Mouse (Mus musculus) thymus, adult 2 months (tissue): ENCODE measurements around the gene Ltbp1. TPM values are rescaled to one million over a fixed set of nuclear protein-coding genes. Genes with fewer than 3 reads are reported as not detected.

ENCODE experiments used
- DNase-seq: peaks from one replicate; pipeline ENCODE4 v3.0.0; 2021
- H3K27ac ChIP-seq: fragments of 200-500 bp; 2 replicates; pipeline ENCODE4 v1.5.1; 2012; ENCODE audit warnings: low read length, control low read depth; ENCODE audit not compliant: control insufficient read depth, insufficient read depth
- H3K27me3 ChIP-seq: fragments of 200-500 bp; 2 replicates; pipeline ENCODE4 v1.6.1; 2012; ENCODE audit warnings: mild to moderate bottlenecking, low read length, moderate library complexity, mixed read lengths; ENCODE audit not compliant: control insufficient read depth, insufficient read depth
- H3K36me3 ChIP-seq: fragments of 200-500 bp; 2 replicates; pipeline ENCODE4 v1.6.1; 2012; ENCODE audit warnings: mild to moderate bottlenecking, low read length, moderate library complexity; ENCODE audit not compliant: control insufficient read depth, insufficient read depth
- H3K4me1 ChIP-seq: fragments of 200-500 bp; replicated peaks from 2 replicates; pipeline ENCODE4 v1.6.1; 2012; ENCODE audit warnings: low read length; ENCODE audit not compliant: control insufficient read depth, insufficient read depth
- H3K4me3 ChIP-seq: fragments of 200-500 bp; 2 replicates; pipeline ENCODE4 v1.5.1; 2012; ENCODE audit warnings: mild to moderate bottlenecking, low read length, control low read depth, moderate library complexity; ENCODE audit not compliant: control insufficient read depth, insufficient read depth
- CTCF ChIP-seq: fragments of 200-500 bp; IDR thresholded peaks from 2 replicates; pipeline ENCODE4 v1.5.1; 2012; ENCODE audit warnings: mild to moderate bottlenecking, control low read depth, low read length, moderate library complexity, borderline replicate concordance; ENCODE audit not compliant: control insufficient read depth, poor library complexity, insufficient read depth; ENCODE audit errors: extremely low read depth
- POLR2A ChIP-seq: fragments of 200-500 bp; IDR thresholded peaks from 2 replicates; pipeline ENCODE4 v1.6.1; 2012; ENCODE audit warnings: mild to moderate bottlenecking, low read length, control low read depth, moderate library complexity; ENCODE audit not compliant: control insufficient read depth, poor library complexity, insufficient read depth; ENCODE audit errors: extremely low read depth
- WGBS: fragments of 180-500 bp; shearing (Covaris S2); methylation state at CpG from one replicate; pipeline ENCODE4 v1.1.7; 2018; 5-methylcytosine and 5-hydroxymethylcytosine counted together
- polyA plus RNA-seq: library from polyadenylated mRNA; depleted of rRNA; stranded (reverse); fragments of >200 nt; gene quantifications from 2 replicates; pipeline ENCODE4 v1.2.3, GENCODE M21; 2012

Ltbp1 gene
- polyA plus RNA-seq, 1 experiment = 4.0 TPM

GRCm38 (mm10) chr17:75252540-75252939 is 247.2 kb downstream of the Ltbp1 start:
- Histone ChIP-seq H3K27me3 (no peaks in the 10 kb centered on the region), H3K4me1 (no peaks in the 10 kb centered on the region), H3K27ac (no peak overlapping the region), H3K4me3 (no peak overlapping the region), H3K36me3 (no peaks in the 10 kb centered on the region)
- 91% methylated on average over 5 of the region's 5 CpGs for WGBS
- no peak for DNase-seq
- TF ChIP-seq CTCF (no peak), POLR2A (no peak)

- H3K4me3 ChIP-seq = no peak overlapping the region
- no peak overlapping the region for H3K27ac ChIP-seq
- 94% methylated on average over 6 of the region's 6 CpGs for WGBS
- no peak for TF ChIP-seq POLR2A
- TF ChIP-seq CTCF = no peak
- no peak for DNase-seq
- no peaks in the 10 kb centered on the region for H3K27me3 ChIP-seq
- H3K36me3 ChIP-seq = no peaks in the 10 kb centered on the region
- H3K4me1 ChIP-seq = no peaks in the 10 kb centered on the region
These were observed 249.5 kb downstream of the Ltbp1 start for GRCm38 (mm10) chr17:75254909-75255308.

- Histone ChIP-seq H3K4me1 (no peaks in the 10 kb centered on the region), H3K27ac (no peak overlapping the region), H3K27me3 (no peaks in the 10 kb centered on the region), H3K36me3 (no peaks in the 10 kb centered on the region), H3K4me3 (no peak overlapping the region)
- no peak for DNase-seq
- 36% methylated on average over 1 of the region's 1 CpGs for WGBS
- TF ChIP-seq POLR2A = no peak
- no peak for TF ChIP-seq CTCF
These were observed 250.6 kb downstream of the Ltbp1 start for GRCm38 (mm10) chr17:75255967-75256366.

GRCm38 (mm10) chr17:75258427-75258826 is 253.1 kb downstream of the Ltbp1 start:
- Histone ChIP-seq H3K4me3 (no peak overlapping the region), H3K36me3 (no peaks in the 10 kb centered on the region), H3K27ac (no peak overlapping the region), H3K4me1 (no peaks in the 10 kb centered on the region), H3K27me3 (no peaks in the 10 kb centered on the region)
- WGBS = 76% methylated on average over 2 of the region's 2 CpGs
- DNase-seq = no peak
- TF ChIP-seq POLR2A (no peak), CTCF (no peak)

- no peaks in the 10 kb centered on the region for H3K27me3 ChIP-seq
- no peak overlapping the region for H3K4me3 ChIP-seq
- TF ChIP-seq CTCF = no peak
- TF ChIP-seq POLR2A = no peak
- WGBS = 91% methylated on average over 3 of the region's 3 CpGs
- DNase-seq = no peak
- H3K36me3 ChIP-seq = no peaks in the 10 kb centered on the region
- H3K27ac ChIP-seq = no peak overlapping the region
- no peaks in the 10 kb centered on the region for H3K4me1 ChIP-seq
These were observed 258.1 kb downstream of the Ltbp1 start for GRCm38 (mm10) chr17:75263336-75263990.

- Histone ChIP-seq H3K36me3 (no peaks in the 10 kb centered on the region), H3K27ac (no peak overlapping the region), H3K4me1 (no peaks in the 10 kb centered on the region), H3K4me3 (no peak overlapping the region), H3K27me3 (no peaks in the 10 kb centered on the region)
- no peak for DNase-seq
- 83% methylated on average over 4 of the region's 4 CpGs for WGBS
- no peak for TF ChIP-seq CTCF
- no peak for TF ChIP-seq POLR2A
These were observed 263.1 kb downstream of the Ltbp1 start for GRCm38 (mm10) chr17:75268506-75268905.

GRCm38 (mm10) chr17:75272446-75272845 is 267.1 kb downstream of the Ltbp1 start:
- 75% methylated on average over 3 of the region's 3 CpGs for WGBS
- no peaks in the 10 kb centered on the region for H3K27me3 ChIP-seq
- no peak overlapping the region for H3K27ac ChIP-seq
- no peak overlapping the region for H3K4me3 ChIP-seq
- no peak for DNase-seq
- H3K36me3 ChIP-seq = no peaks in the 10 kb centered on the region
- H3K4me1 ChIP-seq = no peaks in the 10 kb centered on the region
- no peak for TF ChIP-seq POLR2A
- TF ChIP-seq CTCF = no peak
